Mouse (Mus musculus): Measurements from ENCODE around the gene Cenpn. TPM values are rescaled to one million over a fixed set of nuclear protein-coding genes. Genes with fewer than 3 reads are reported as not detected.

Cenpn gene
- total RNA-seq (2014; rRNA removed) (4.3 and 4.7 TPM in 2 replicates), polyA plus RNA-seq (2015; fragmentation: Nextera tagmentation; extraction: Ambion mirVana) (8.4 and 9.8 TPM in 2 replicates)

- WGBS: under 1% methylated on average over 57 of the region's 57 CpGs
- Histone ChIP-seq H3K27ac (peak within 1 kb of the TSS; percentile 89), H3K4me1 (ENCODE audit: insufficient read depth, low read length) (0 out of 2 replicates have a peak, but pooled peaks cover 3% of the 10 kb centered on the region), H3K9me3 (ENCODE audit: low read length) (no peaks in the 10 kb centered on the region), H3K4me3 (ENCODE audit: low read length) (peak within 1 kb of the TSS; percentile 85), H3K27me3 (ENCODE audit: insufficient read depth, low read length) (no peaks in the 10 kb centered on the region), H3K36me3 (ENCODE audit: insufficient read depth, low read length) (no peaks in the 10 kb centered on the region), H3K4me2 (ENCODE audit: low read depth, low read length) (peak within 1 kb of the TSS; percentile 78), H3K9ac (replicated peaks; ENCODE audit: low read length) (peak within 1 kb of the TSS; percentile 68)
- TF ChIP-seq CTCF (IDR thresholded peaks at IDR 0.05; ENCODE audit: low read depth): no peak
- ATAC-seq (peak; percentile 97), DNase-seq (ENCODE audit: low spot score) (peak; percentile 99)
These were observed at the start of gene Cenpn, which contains the start of gene Cmc2 for GRCm38 (mm10) chr8:116921337-116922059. Gene Cenpn, plus strand, starts transcription at chr8:116921730. Gene Cmc2, minus strand, starts transcription at chr8:116921455.

GRCm38 (mm10) chr8:116872761-116873342, 48.7 kb upstream of the Cenpn start:
- H3K4me3 ChIP-seq (ENCODE audit: low read length): no peak overlapping the region
- no peak overlapping the region for H3K9ac ChIP-seq (replicated peaks; ENCODE audit: low read length)
- 83% methylated on average over 2 of the region's 2 CpGs for WGBS
- peak; percentile 51 for TF ChIP-seq CTCF (IDR thresholded peaks at IDR 0.05; ENCODE audit: low read depth)
- no peaks in the 10 kb centered on the region for H3K36me3 ChIP-seq (ENCODE audit: insufficient read depth, low read length)
- DNase-seq (ENCODE audit: low spot score) (peak; percentile 31), ATAC-seq (no peak)
- H3K27ac ChIP-seq: no peak overlapping the region
- no peaks in the 10 kb centered on the region for H3K27me3 ChIP-seq (ENCODE audit: insufficient read depth, low read length)
- H3K9me3 ChIP-seq (ENCODE audit: low read length): no peaks in the 10 kb centered on the region
- H3K4me1 ChIP-seq (ENCODE audit: insufficient read depth, low read length): no peaks in the 10 kb centered on the region
- H3K4me2 ChIP-seq (ENCODE audit: low read depth, low read length): no peak overlapping the region

DNA sequence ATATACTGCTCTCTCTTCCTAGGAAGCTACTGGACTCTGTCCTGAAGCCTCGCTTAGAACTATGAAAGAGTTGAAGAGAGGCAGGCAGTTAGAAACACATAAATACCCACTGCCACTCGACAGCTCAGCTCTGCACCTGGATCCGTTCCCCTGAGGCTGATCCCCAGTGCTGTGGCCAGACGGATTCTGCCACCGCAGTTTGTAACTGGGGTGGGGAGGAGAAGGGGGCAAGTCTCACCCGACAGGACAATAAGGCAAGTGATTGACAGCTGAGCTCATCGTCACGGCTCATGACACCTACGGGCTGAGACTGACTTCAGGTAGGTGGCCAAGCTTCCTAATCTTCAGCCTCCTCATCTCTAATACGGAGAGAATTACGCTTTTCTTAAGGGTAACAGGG, 47.9 kb upstream of the Cenpn start:
- WGBS: 74% methylated on average over 11 of the region's 11 CpGs
- no peak for TF ChIP-seq CTCF (IDR thresholded peaks at IDR 0.05; ENCODE audit: low read depth)
- H3K27ac ChIP-seq: no peak overlapping the region

DNA sequence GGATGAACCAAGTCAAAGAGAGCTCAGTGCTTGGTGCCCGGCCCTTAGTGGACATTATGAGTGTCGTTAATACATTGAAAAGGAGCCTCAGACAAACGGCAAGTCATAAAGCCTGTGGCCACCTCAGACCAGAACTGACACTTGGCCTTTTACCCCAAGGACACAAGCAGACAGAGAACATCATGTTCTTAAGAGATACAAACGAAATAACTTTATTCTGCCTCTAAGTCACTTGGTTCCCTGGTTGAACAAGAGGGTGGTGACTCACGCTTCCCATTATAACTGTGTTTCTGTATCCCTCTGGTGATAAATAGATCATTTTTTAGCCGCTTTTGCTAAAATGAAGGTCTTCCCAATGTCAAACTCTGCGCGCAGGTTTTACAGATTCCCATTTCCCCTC, 47.5 kb upstream of the Cenpn start:
- Histone ChIP-seq H3K36me3 (ENCODE audit: insufficient read depth, low read length) (no peaks in the 10 kb centered on the region), H3K4me1 (ENCODE audit: insufficient read depth, low read length) (no peaks in the 10 kb centered on the region), H3K4me2 (ENCODE audit: low read depth, low read length) (no peak overlapping the region), H3K9ac (replicated peaks; ENCODE audit: low read length) (no peak overlapping the region), H3K27me3 (ENCODE audit: insufficient read depth, low read length) (no peaks in the 10 kb centered on the region), H3K4me3 (ENCODE audit: low read length) (no peak overlapping the region), H3K27ac (no peak overlapping the region), H3K9me3 (ENCODE audit: low read length) (no peaks in the 10 kb centered on the region)
- whole genome bisulfite sequencing: 88% methylated on average over 8 of the region's 8 CpGs
- TF ChIP-seq CTCF (IDR thresholded peaks at IDR 0.05; ENCODE audit: low read depth): no peak
- DNase-seq (ENCODE audit: low spot score) (no peak), ATAC-seq (no peak)

More for the DNA sequence above, 47.9 kb upstream of the Cenpn start:
- Histone ChIP-seq H3K9ac (replicated peaks; ENCODE audit: low read length) (no peak overlapping the region), H3K36me3 (ENCODE audit: insufficient read depth, low read length) (no peaks in the 10 kb centered on the region), H3K27me3 (ENCODE audit: insufficient read depth, low read length) (no peaks in the 10 kb centered on the region), H3K4me2 (ENCODE audit: low read depth, low read length) (no peak overlapping the region), H3K9me3 (ENCODE audit: low read length) (no peaks in the 10 kb centered on the region), H3K4me3 (ENCODE audit: low read length) (no peak overlapping the region), H3K4me1 (ENCODE audit: insufficient read depth, low read length) (no peaks in the 10 kb centered on the region)
- DNase-seq (ENCODE audit: low spot score) (no peak), ATAC-seq (no peak)

DNA sequence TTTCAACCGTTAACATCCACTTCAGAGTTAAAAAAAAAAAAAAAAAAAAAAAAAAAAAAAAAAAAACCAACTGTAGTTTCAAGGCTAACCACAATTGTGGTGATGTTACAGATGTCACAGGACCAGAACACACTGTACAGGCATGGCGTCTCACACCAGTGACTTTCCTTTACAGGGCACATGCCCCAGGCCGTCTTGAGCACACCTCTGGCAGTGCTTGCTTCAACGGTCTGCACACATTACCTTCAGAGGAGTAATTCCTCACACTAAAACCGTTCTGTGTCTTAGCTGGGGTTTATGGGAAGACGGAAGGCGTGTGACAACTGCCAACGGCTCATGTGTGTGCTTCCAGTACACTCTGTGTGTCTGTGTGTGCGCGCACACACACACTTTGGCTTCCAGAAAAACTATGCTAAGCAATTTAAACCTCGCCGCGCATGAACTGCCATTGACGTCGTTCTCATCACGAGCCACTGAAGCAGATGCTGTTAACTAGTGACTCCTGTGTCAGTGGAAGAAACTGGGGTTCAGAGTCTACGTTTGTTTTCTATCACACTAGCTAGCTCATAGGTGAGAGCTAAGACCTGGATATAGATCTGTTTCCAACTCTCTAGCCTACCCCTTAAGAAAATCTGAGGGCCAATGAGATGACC, 45.6 kb upstream of the Cenpn start:
- H3K9ac ChIP-seq (replicated peaks; ENCODE audit: low read length): no peak overlapping the region
- H3K9me3 ChIP-seq (ENCODE audit: low read length): no peaks in the 10 kb centered on the region
- ATAC-seq: no peak
- no peaks in the 10 kb centered on the region for H3K4me1 ChIP-seq (ENCODE audit: insufficient read depth, low read length)
- no peak overlapping the region for H3K4me3 ChIP-seq (ENCODE audit: low read length)
- 83% methylated on average over 17 of the region's 17 CpGs for WGBS
- no peak for DNase-seq (ENCODE audit: low spot score)
- no peaks in the 10 kb centered on the region for H3K27me3 ChIP-seq (ENCODE audit: insufficient read depth, low read length)
- H3K27ac ChIP-seq: no peak overlapping the region
- H3K4me2 ChIP-seq (ENCODE audit: low read depth, low read length): no peak overlapping the region
- TF ChIP-seq CTCF (IDR thresholded peaks at IDR 0.05; ENCODE audit: low read depth): no peak
- H3K36me3 ChIP-seq (ENCODE audit: insufficient read depth, low read length): no peaks in the 10 kb centered on the region

GRCm38 (mm10) chr8:116881396-116881795, 40.1 kb upstream of the Cenpn start:
- H3K4me2 ChIP-seq (ENCODE audit: low read depth, low read length): no peak overlapping the region
- DNase-seq (ENCODE audit: low spot score) (no peak), ATAC-seq (no peak)
- no peak for TF ChIP-seq CTCF (IDR thresholded peaks at IDR 0.05; ENCODE audit: low read depth)
- H3K4me1 ChIP-seq (ENCODE audit: insufficient read depth, low read length): no peaks in the 10 kb centered on the region
- WGBS: 91% methylated on average over 8 of the region's 8 CpGs
- no peaks in the 10 kb centered on the region for H3K27me3 ChIP-seq (ENCODE audit: insufficient read depth, low read length)
- no peaks in the 10 kb centered on the region for H3K9me3 ChIP-seq (ENCODE audit: low read length)
- no peak overlapping the region for H3K27ac ChIP-seq
- no peaks in the 10 kb centered on the region for H3K36me3 ChIP-seq (ENCODE audit: insufficient read depth, low read length)
- H3K9ac ChIP-seq (replicated peaks; ENCODE audit: low read length): no peak overlapping the region
- no peak overlapping the region for H3K4me3 ChIP-seq (ENCODE audit: low read length)
